In the genomic region with DNA sequence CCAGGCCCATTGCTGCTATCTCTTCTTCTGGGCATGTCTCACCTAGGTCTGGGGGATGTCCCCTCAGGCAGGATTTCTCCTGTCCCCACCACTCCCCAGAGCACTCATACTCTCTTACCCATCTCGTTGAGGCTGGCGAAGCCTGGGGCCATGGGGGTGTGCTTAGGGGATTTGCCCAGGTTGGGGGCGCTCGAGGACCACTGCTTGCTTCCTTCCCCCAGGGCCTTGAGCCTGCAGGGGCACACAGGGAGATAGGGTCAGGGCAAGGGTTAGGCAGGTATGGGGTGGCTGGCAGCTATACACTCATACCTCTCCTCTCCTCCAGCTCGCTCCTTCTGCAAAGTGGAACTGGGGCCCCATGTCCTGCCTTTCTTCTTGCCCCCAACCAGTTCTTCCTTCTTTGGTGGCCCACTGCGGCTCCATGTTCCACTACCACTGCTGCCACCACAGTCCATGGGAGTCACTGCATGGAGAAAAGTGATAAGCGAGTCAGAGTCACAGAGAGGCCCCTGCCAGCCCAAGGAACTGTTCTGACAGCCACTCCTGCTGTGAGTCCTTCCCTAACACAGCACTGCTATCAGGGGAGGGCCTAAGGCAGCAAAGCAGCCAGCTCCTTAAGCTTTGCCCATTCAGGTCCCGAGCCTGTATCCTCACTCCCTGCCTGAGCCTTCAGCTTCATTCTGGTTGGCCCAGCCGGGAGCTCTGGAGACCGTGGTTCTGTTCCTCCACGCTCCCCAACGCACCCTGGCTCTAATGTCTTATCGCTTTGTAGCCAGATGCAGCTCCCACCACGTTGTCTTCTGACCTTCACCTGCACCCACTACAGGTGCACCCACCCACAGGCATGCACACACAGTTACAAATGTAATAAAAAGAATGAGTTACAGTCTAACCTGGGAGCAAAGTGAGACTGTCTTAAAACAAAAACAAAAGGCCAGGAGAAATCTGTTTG, we compare ENCODE assay signal across 19 mouse cellular contexts. TPM values are rescaled to one million over a fixed set of nuclear protein-coding genes. Genes with fewer than 3 reads are reported as not detected.
A peak's percentile ranks its signal among the peaks of the same experiment; 100 is the strongest.
DNase-seq lines count a peak whose midpoint lies in the region; ATAC-seq and TF ChIP-seq lines count a peak whose summit lies in the region.
"Had no signal": no experiment of that assay in that cellular context is flagged by ENCODE, and none has a peak within 500 bp of the region (broad histone marks: within the 10 kb centered on the region; RNA-seq: fewer than 3 reads in every experiment).

No protein-coding gene starts in this region.

- H3K4me3 ChIP-seq in cerebellum, adult 2 months (replicated peaks; ENCODE audit: insufficient read depth, low read depth, low read length) = no peak overlapping the region
- H3K4me3 ChIP-seq in lung, embryonic 14.5 days (ENCODE audit: low read depth, low read length) = no peak overlapping the region
- no peak overlapping the region for H3K4me3 ChIP-seq in lung, adult 2 months (replicated peaks; ENCODE audit: extremely low read depth, low read depth, low read length)
- H3K4me3 ChIP-seq in liver, embryonic 16.5 days (ENCODE audit: low read depth, low read length) = no peak overlapping the region
- H3K4me3 ChIP-seq: hindbrain, embryonic 13.5 days; limb, embryonic 12.5 days; myocyte had no signal

- H3K9me3 ChIP-seq in lung, embryonic 14.5 days (ENCODE audit: low read depth, low read length) = no peaks in the 10 kb centered on the region
- H3K9me3 ChIP-seq in liver, embryonic 16.5 days (replicated peaks; ENCODE audit: control insufficient read depth, low read length) = no peaks in the 10 kb centered on the region
- H3K9me3 ChIP-seq: hindbrain, embryonic 13.5 days; limb, embryonic 12.5 days had no signal

- no peak for DNase-seq in cerebellum, adult 2 months
- no peak for DNase-seq in cerebellum, postnatal 14 days
- DNase-seq in lung, embryonic 14.5 days = no peak
- DNase-seq in lung, adult 2 months = no peak
- DNase-seq in c-Kit-positive CD71-positive TER-119-positive erythroid progenitor cells, embryonic 14.5 days (ENCODE audit: low spot score) = peak; percentile 50
- DNase-seq in kidney, postnatal 14 days = no peak
- no peak for DNase-seq in embryo, embryonic 10.5 days (ENCODE audit: low spot score)
- DNase-seq: adrenal gland, postnatal 10 days; cerebellum, adult 9-11 months; heart, postnatal 10 days; kidney, postnatal 25 days; lung, postnatal 10 days; thymus, postnatal 36 days had no signal

- TF ChIP-seq CTCF in cerebellum, adult 2 months (IDR thresholded peaks at IDR 0.05; ENCODE audit: borderline replicate concordance, insufficient read depth, low read depth, low read length) = peak; percentile 5; the same call in 1 of the 2 replicates
- TF ChIP-seq CTCF in lung, embryonic 14.5 days (IDR thresholded peaks at IDR 0.05; ENCODE audit: low read depth) = 0 out of 2 replicates have a peak, but pooled peaks have one; percentile 11
- no peak for TF ChIP-seq CTCF in lung, adult 2 months (IDR thresholded peaks at IDR 0.05; ENCODE audit: insufficient read depth, low read length)

- ATAC-seq in lung, embryonic 14.5 days (ENCODE audit: insufficient read depth) = no peak
- peak; percentile 70 for ATAC-seq in liver, embryonic 16.5 days (ENCODE audit: low read depth)
- ATAC-seq: intestine, postnatal 0 days had no signal

- H3K27me3 ChIP-seq in cerebellum, adult 2 months (ENCODE audit: control insufficient read depth, insufficient read depth, low read length) = no peaks in the 10 kb centered on the region
- H3K27me3 ChIP-seq in lung, embryonic 14.5 days (ENCODE audit: insufficient read depth, low read length) = peaks cover 51% of the 10 kb centered on the region
- peaks cover 51% of the 10 kb centered on the region for H3K27me3 ChIP-seq in liver, embryonic 16.5 days (ENCODE audit: control insufficient read depth, insufficient read depth, low read depth, low read length)

- no peak for TF ChIP-seq POLR2A in cerebellum, adult 2 months (IDR thresholded peaks at IDR 0.05; ENCODE audit: borderline replicate concordance, insufficient read depth, low read length)
- TF ChIP-seq POLR2A in lung, adult 2 months (IDR thresholded peaks at IDR 0.05; ENCODE audit: borderline replicate concordance, extremely low read depth, low read depth, low read length) = no peak

- H3K36me3 ChIP-seq in lung, embryonic 14.5 days (ENCODE audit: insufficient read depth) = peaks cover 27% of the 10 kb centered on the region; the same call in 1 of the 2 replicates
- H3K36me3 ChIP-seq in liver, embryonic 16.5 days (ENCODE audit: control insufficient read depth, insufficient read depth) = no peaks in the 10 kb centered on the region

- H3K27ac ChIP-seq in cerebellum, adult 2 months (ENCODE audit: insufficient read depth, low read length) = no peak overlapping the region
- H3K27ac ChIP-seq in lung, embryonic 14.5 days (ENCODE audit: low read depth) = no peak overlapping the region
- no peak overlapping the region for H3K27ac ChIP-seq in liver, embryonic 16.5 days (ENCODE audit: low read length)
- H3K27ac ChIP-seq: hindbrain, embryonic 13.5 days; limb, embryonic 12.5 days had no signal

- 54% methylated on average over 14 of the region's 14 CpGs for WGBS in cerebellum, adult 2 months
- WGBS in lung, embryonic 14.5 days = 61% methylated on average over 14 of the region's 14 CpGs
- 72% methylated on average over 14 of the region's 14 CpGs for WGBS in lung, adult 2 months
- WGBS in liver, embryonic 16.5 days (ENCODE audit: insufficient replicate concordance) = 28% methylated on average over 14 of the region's 14 CpGs

- peaks cover 24% of the 10 kb centered on the region for H3K4me1 ChIP-seq in cerebellum, adult 2 months (ENCODE audit: control insufficient read depth, insufficient read depth, low read length)
- no peaks in the 10 kb centered on the region for H3K4me1 ChIP-seq in lung, embryonic 14.5 days (ENCODE audit: insufficient read depth)
- no peaks in the 10 kb centered on the region for H3K4me1 ChIP-seq in lung, adult 2 months (ENCODE audit: control insufficient read depth, insufficient read depth, low read length)
- H3K4me1 ChIP-seq in liver, embryonic 16.5 days (ENCODE audit: control insufficient read depth, low read depth, low read length) = peaks cover 8% of the 10 kb centered on the region

- H3K4me2 ChIP-seq in lung, embryonic 14.5 days = no peak overlapping the region
- peak overlapping the region; percentile 27; the same call in 1 of the 2 replicates for H3K4me2 ChIP-seq in liver, embryonic 16.5 days (ENCODE audit: low read depth, low read length)
- H3K4me2 ChIP-seq: hindbrain, embryonic 13.5 days; limb, embryonic 12.5 days; midbrain, embryonic 11.5 days had no signal

- H3K9ac ChIP-seq in lung, embryonic 14.5 days = no peak overlapping the region
- H3K9ac ChIP-seq in liver, embryonic 16.5 days (ENCODE audit: low read depth, low read length) = no peak overlapping the region
- H3K9ac ChIP-seq: hindbrain, embryonic 13.5 days; limb, embryonic 12.5 days had no signal

RNA-seq across cellular contexts. Expression of gene Ttc9b, which starts 5.3 kb away (rescaled TPM):
- 62.2 and 67.5 TPM in 2 replicates for polyA plus RNA-seq in cerebellum, adult 2 months (2012; rRNA removed)
- polyA plus RNA-seq in lung, embryonic 14.5 days (2014; fragmentation: Nextera tagmentation; extraction: Ambion mirVana) = 0.32 and 0.41 TPM in 2 replicates
- polyA plus RNA-seq in lung, adult 2 months (2012; rRNA removed) = not detected in 2 replicates
- not detected in 2 replicates for polyA plus RNA-seq in liver, embryonic 16.5 days (2015; fragmentation: Nextera tagmentation; extraction: Ambion mirVana)

RNA-seq across cellular contexts. Expression of gene Map3k10, which starts 15.4 kb away (rescaled TPM):
- 96.7 and 99.4 TPM in 2 replicates for polyA plus RNA-seq in cerebellum, adult 2 months (2012; rRNA removed)
- 6.9 and 7.3 TPM in 2 replicates for polyA plus RNA-seq in lung, embryonic 14.5 days (2014; fragmentation: Nextera tagmentation; extraction: Ambion mirVana)
- 27.1 and 31.9 TPM in 2 replicates for polyA plus RNA-seq in lung, adult 2 months (2012; rRNA removed)
- 1.1 and 1.4 TPM in 2 replicates for polyA plus RNA-seq in liver, embryonic 16.5 days (2015; fragmentation: Nextera tagmentation; extraction: Ambion mirVana)

RNA-seq across cellular contexts. Expression of gene Zfp607b, which starts 30.2 kb away (rescaled TPM):
- 4.3 and 4.6 TPM in 2 replicates for polyA plus RNA-seq in cerebellum, adult 2 months (2012; rRNA removed)
- 3.6 and 5.5 TPM in 2 replicates for polyA plus RNA-seq in lung, embryonic 14.5 days (2014; fragmentation: Nextera tagmentation; extraction: Ambion mirVana)
- 0.36 and 1.5 TPM in 2 replicates for polyA plus RNA-seq in lung, adult 2 months (2012; rRNA removed)
- 0.58 and 0.68 TPM in 2 replicates for polyA plus RNA-seq in liver, embryonic 16.5 days (2015; fragmentation: Nextera tagmentation; extraction: Ambion mirVana)

Comparison
In these comparisons a context has a peak if more than half of its experiments do, and no peak if none do; other contexts are left out.
1. RNA of gene Ttc9b, which starts 5.3 kb away (polyA plus RNA-seq): 62.2 to 67.5 TPM in cerebellum, adult 2 months; 0.32 to 0.41 TPM in lung, embryonic 14.5 days, not detected in lung, adult 2 months and not detected in liver, embryonic 16.5 days; every median in the first group is over 10 times any median in the second.